Mouse (Mus musculus): ENCODE results near the gene Bckdhb.
"Not testable (repeated sequence)": the region's sequence is repeated elsewhere in the genome, so short reads cannot be mapped to it uniquely, and the experiment has no call there.

The Bckdhb gene

DNA sequence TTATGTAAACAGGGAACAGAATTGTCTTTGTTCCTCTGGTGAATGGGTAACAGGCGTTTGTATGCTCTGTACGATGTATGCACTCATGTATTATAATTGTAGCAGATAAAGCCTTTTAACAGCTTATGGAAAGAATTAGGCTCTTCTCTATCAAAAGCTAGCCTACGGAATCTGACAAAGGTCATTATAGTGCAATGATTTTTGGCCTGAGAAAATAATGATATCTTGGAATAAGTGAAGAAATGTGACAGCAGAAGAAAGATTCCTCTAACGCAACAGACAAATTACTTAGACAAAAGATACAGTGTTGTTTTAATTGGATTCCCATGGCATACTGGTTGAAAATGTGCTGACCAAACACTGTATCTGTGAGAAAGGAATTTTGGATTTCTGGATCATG is 122.0 kb downstream of the Bckdhb start:
- no peak for DNase-seq

DNA sequence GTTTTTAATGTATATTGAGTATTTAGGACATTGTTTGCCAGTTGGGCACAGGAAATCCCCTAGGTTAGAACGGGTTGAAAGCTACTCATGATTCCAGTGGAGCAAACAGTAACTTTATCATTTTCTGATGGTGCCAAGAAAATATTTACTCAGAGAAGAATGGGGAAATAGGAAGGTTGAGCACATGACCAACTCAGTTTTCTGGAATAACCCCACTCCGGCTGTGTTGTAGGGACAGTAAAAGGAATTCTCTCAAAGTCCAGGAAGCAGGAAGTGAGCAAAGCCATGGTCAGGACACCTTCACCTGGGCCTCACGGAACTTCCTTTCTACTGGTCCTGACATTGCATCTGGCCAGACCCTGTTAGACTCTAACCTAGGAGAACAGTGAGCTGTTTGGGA is 122.5 kb downstream of the Bckdhb start:
- DNase-seq: no peak

DNA sequence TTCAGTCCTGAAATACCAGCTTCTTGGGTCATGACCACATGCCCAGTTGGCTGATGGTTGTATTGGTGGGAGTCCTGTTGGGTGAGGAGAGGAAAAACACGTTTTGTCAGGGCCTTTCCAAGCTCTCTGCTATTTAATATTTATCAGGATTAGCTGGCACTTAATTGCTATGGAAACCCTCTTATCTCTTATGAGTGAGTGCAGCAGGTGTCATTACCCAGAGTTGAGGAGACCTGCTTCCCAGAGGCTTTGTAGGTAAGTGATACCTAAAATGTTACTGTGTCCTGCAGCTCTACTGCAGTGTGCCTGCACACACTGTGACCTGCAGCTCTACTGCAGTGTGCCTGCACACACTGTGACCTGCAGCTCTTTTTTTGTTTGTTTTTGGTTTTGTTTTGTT is 124.2 kb downstream of the Bckdhb start:
- DNase-seq: no peak

DNA sequence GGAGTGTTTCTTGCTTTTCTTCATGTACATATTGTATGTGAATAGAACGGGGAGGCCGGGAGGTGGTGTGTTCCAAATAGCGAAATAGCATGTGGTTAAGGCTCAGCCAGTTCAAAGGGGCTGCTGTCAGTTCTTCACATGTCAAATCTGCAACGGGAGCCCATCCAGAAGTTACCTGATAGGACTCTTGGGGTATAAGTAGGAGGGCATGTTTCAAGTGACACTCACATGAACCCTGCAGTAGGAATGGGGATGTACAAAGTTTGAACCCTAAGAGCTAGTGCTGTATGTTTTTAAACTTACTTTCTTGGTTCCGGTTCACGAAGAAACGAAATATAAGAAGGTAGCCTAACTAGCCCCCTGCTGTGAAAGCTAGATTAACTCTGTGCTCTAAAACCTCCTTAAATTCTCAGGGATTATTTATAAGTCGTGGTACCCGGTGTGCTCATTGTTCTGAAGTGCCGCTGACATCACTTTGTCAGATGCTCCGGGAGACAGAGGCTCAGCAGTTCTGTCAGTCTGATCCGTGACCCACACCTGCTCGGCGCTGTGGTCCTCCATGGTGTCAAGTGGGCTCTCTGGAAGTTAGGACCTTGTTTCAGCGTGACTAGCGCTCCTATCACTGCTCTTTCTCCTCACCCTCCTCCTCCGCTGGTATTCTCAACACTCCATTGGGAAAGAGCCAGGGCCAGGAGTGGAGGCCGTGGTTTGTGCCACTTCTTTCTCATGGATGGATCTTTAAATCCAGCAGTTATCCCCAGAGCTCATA is 126.1 kb downstream of the Bckdhb start:
- DNase-seq: no peak

DNA sequence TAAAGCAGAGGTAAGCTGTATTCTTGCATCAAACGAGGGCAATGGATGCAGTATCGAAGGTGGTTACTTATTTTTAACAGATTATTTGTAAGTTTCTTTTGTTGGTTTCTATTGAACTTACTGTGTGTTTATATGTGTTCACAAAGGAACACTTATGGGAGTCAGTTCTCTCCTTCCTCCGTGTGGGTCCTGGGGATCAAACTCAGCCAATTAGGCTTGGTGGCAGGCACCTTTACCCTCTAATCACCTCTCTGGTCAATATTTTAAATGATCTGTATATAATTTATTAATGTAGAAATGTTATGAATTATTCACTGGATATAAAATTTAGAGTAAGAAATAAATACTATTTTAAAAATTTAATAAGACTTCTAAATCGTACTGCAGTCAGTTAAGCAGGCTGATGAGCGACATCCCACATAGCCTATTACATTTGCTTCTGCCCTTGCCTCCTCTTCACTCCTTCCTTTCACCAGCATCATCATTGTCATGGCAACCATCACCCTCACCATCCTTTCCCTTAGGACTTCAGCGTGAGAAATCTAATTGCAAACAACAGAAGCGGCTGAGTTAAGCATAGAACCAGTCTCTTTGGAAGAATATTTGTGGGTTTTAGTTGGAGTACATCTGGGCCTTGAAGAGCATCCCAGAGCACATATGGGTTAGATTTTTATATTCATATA is 130.3 kb downstream of the Bckdhb start:
- DNase-seq: no peak

DNA sequence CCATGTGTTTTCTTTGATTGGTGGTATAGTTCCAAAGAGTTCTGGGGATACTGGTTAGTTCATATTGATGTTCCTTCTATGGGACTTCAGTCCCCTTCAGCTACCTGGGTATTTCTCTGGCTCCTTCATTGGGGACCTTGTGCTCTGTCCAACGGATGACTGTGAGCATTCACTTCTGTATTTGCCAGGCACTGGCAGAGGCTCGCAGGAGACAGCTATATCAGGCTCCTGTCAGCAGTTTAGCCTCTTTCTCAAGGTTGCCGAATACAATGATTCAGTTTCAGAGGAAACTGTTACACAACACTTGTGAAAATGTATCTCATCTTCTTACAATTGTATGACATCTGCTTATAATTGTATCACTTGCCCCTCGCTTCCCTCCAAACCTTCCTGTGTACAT is 135.8 kb downstream of the Bckdhb start:
- DNase-seq: not testable (repeated sequence)

DNA sequence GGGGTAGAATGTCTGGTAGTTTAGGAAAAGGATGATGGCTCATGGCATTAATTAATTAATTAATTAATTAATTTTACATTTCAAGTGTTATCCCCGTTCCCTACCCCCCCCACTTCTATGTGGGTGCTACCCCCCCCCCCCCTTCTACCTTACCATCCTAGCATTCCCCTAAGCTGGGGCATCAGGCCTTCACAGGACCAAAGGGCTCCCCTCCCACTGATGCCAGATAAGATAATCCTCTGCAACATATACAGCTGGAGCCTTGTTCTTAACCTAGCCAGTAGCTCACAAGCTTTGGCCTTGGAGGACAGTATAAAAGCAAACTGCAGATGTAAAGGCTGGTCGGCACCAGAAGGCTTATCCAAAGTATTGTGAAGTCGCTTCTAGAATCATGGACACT is 138.7 kb downstream of the Bckdhb start:
- DNase-seq: no peak

DNA sequence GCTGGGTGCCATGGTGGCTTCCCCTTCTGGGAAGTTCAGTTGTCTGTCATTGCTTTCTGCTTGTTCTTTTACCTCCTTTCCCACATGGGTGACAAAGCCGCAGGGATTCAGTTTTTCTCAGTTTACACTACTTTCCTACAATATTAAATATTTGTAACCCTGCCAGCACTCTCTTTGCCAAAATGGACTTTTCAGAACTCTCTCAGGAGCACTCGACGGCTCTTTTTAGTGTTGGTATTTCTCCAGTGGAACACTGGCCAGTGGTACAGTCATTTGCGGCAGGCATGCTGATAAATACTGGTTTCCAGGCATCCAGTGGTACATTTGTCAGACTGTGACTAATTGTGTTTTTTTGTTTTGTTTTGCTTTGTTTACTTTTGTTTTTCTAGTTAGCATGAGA is 139.2 kb downstream of the Bckdhb start:
- DNase-seq: no peak

DNA sequence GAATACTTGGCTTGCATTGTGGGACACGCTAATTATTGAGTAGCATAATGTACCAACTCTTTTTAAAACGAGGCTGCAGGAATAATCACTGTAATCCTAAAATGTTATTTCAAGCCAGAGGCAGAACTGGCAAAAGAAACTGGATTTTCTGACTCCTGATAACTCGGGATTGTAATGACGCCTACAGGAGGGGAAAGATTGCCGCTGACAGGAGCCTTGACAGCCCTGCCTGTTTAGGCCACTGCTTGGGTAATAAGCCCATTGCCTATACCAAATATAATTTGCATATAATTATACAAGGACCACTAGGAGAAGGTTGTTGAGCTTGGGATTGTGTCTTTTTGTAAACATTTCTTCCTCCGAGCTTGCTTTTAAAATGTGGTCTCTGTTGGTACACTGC is 145.3 kb downstream of the Bckdhb start:
- DNase-seq: no peak

DNA sequence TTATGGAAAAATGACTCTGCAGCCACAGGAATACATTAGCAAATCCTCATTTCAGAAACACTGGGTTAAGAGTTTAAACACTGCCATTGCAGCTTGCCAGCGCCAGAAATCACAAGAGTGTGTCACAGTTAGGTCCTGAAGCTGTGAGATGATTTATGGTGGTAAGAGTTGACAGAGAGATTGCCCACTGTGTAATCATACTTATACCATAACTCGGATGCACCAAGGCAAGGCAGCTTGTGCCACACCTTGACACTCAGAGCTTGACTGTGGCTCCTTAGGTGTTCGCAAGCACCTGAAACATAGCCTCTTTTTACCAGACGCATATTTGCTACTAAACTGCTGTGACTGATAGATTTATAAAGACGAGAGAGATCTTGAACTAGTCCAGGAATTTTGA is 145.8 kb downstream of the Bckdhb start:
- no peak for DNase-seq

DNA sequence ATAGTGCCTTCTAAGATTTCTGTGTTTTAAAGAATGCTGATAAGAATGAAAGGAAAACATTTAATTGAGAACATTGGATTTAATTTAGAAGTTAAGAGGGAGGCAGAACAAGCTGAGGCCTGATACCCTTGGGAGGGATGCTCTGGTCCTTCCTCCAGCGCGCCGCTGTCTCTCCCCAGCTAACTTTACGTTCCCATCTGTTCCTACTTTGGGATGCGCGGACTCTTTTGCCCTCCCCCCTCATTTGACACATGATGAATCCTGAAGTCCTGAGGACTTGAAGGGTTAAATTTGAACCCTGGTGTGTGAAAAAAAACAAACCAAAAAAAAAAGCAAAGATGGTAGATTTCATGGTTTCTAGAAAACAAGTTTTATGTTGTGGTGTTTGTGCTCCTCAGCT is 147.6 kb downstream of the Bckdhb start:
- no peak for DNase-seq

DNA sequence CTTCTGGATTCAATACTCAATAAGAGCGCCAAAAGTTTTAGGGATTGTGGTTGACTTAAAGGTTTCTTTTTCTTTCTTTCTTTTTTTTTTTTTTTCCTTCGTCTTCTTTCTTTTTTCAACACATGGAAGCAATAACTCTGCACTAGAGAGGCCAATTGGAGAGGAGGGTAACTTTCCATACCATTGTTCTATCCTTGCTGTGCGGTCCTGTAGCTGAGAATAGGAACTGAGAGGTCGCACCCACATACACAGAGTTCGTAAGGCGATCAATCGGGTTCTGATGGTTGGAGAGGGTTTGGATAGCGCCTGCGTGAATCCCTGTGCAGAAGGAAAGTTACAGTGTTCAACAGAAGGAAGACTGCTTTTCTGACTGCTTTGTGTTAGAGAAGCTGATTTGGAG is 148.3 kb downstream of the Bckdhb start:
- DNase-seq: no peak

DNA sequence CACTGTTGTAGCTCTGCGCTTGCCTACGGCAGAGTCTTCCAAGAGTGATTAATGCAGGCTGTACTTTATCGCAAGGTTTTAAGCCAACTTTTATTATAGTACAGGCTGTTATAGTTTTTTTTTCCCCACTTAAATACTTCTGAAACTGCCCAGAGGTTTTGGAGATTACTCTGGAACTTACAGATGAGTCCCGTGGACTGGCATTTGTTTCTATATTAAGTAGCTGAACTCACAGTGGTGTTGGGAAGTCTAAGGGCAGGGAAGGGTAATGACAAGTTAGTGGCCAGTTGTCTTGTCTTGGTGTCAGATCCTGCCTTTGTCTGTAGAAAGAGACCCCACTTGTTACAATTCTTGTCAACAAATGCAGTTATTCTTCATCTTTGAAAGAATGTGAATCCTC is 158.6 kb downstream of the Bckdhb start:
- DNase-seq: no peak

DNA sequence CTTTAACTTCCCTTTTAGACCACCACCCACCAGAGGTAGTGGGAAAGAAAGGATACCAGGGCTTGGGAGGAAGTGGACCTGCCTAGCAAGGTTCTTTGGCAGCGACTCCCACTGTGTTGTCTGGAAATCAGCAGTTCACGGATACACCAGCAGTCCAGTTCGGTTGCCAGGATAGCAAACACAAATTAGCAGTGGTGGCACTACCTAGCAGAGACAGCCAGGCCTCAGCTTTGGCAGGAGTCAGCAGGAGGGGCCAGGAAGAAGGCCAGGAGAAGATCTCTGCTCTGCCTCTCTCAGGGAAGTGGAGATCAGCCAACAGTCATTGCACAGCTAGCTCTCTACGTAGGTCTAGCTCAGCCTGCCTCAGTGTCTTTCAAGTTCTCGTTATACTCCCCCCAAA is 159.7 kb downstream of the Bckdhb start:
- no peak for DNase-seq

DNA sequence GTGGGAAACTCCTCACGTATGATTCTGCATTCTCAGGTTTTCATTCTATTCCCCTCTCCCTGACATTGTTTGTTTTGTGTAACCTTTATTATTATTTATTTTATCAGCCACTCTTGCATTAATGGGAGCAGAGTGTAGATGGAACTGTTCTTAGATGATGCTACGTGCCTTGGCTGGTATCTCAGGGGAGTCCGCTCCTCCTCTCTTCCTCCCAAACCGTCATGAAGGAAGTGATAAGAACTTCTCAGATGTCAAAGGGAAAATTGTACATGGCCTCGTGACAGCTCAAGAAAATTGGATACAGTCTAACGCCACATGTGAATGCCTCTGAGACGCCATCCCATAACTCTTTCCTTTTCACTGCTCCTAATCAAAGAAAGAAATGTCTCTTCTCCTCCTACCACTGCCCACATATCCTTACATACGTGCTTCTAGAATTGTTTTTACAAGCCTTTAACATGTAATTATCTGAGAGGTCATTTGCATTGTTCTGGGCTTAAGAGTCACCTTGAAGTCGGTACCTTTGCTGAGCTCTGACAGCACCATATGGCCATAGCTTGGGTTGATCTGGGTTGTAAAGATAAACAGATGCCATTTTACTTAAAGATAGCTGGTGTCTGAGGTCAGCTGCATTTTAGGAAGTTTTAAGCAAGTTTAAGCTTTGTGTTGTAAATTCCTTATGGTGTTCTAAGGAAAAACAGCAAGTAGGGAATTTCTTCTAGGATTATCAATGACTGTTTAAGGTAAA is 165.5 kb downstream of the Bckdhb start:
- no peak for DNase-seq

DNA sequence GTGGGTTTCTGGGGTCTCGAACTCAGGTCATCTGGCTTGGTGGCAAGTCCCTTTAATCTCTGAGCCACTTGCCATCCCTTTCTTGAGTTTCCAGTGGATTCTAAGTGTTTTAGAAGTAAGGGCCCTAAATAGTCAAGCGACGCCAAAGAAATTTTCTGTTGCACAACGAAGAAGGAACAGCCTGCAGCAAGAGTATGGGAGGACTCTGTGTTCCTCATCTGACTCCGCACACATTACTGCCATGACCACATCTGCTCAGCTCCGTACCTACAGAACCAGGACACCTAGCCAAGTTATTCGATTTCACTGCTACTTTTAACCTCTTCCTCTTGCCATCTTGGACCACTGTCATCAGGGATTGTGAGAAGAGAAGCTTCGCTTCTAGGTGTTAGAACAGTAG is 168.0 kb downstream of the Bckdhb start:
- DNase-seq: no peak

DNA sequence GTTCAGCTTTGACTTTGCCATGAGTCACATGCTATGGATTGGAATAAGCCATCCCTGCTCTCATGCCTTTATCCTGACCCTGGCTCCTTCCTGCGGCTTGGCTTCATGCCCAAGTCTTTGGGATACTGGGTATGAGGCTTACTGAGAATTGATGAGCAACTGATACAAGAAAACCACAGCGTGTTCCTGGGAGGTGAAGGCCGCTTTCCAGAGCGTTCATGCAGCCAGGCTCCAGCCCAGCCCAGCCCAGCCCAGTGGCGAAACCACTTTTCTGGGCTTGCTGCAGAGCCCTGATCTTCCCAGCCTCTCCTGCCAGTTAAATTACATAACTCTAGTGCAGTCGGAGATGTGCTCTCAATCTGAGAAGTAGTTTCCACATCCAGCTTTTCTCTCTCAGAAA is 169.2 kb downstream of the Bckdhb start:
- DNase-seq: no peak

DNA sequence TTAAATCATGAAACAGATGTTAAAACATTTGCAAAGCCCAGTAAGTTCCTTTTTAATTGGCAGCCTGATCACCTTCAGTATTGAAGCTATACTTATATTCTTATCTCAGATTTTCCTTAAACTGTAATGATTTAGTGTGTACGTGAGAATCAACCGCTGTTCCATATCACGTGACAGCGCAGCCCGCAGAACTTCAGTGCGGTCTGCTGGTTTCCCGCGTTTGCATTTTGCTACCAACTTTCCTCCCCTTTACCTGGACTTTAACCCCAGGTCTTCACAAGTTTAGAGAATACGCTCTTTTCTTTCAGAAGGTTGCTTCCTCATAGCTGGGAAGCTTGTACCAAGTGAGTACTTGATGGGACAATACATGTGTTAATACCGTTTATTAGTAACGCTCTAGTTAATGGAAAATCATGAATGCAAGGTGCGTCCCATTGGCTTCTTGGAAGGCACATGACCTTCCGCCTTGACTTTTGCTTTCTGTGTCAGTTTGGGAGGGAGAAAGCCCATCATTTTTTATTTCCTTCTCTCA is 171.6 kb downstream of the Bckdhb start:
- peak; percentile 69 for DNase-seq

DNA sequence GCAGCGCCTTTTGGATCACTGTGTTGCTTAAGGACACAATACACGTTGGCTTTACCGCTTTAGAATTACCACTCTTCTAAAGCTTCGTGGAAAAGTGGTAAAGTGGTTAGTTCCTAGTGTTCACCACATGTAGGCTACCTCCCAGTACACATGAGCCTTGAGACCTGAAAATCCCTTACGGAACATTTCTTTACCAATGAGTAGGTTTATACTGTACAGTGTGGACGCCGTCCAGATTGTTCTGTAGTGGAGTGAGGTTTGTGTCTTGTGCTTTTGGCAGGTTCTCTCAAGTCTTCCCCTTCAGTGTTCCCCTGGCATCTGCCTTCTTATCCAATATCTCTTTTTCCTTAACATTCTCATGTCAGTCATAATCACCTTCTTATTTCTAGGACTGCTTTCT is 178.4 kb downstream of the Bckdhb start:
- DNase-seq: no peak

DNA sequence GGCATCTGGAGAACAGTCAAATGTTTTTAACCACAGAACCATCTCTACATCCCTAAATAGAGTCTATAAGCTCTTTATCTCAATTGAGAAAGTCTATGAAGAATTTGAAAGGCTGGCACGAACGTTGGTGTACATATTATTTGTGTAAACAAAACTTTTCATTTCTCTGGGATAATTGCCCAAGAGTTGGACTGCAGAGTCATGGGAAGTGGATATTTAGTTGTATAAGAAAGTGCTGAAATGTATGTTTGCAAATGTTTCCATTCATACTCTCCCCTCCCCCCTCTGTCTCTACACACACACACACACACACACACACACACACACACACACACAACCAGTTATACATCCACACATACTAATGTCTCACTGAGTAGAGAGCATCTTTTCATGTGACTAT is 181.5 kb downstream of the Bckdhb start:
- no peak for DNase-seq

DNA sequence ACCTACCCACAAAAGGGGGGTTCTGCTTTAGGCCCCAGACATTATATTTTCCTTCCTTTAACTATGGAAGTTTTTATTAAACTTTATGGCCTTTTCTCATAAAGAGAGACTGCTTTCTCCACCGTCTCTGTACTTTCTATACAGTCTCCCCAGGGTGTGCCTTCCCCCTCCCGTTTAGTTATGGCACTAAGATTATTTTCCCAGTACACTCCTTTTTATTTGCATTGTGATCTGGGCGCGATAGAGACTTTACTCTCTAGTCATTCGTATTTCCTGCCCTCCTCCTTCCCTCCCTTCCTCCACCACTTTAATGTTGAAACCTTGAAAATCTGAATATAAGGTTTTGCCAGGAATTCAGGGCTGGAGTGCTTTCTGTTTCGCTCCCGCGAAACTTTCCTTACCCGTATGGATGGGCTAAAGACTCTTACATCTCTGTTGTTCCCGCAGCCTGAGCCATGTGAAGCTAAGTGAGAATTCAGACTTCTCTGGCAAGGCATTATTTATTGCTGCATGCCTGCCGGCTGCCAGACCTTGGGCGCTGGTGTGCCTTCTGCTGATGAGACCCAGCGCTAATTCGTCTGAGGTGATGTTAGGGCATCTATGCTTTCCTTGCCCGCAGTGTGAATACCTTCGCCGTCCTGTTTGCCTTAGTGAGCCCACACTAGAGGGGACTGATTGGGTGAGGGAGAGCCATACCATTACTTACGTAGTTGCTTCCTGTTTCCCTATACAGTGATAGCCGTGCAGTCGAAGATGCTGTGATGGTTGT is 182.3 kb downstream of the Bckdhb start:
- no peak for DNase-seq

DNA sequence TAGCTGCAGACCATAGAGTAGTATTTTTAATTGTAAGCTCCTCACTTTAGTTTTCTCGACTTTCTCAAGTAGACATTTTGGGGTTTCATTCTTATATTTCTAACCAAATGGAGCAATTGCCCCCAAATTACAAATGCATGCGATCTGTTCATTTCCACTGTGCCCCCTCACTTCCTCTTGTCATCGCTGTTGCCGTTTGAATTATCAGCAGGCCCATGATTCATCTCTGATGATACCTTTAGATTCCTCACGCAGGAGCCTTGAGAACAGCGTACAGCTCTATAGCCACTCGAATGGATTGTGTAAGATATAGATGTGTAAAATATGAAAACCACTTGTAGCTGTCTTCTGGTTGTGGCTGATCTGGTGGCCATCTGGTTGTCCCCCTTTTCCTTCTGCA is 183.6 kb downstream of the Bckdhb start:
- DNase-seq: no peak

All from kidney, adult 9 months (tissue).